Mouse (Mus musculus): ENCODE results near the gene Hist1h2ap. TPM values are rescaled to one million over a fixed set of nuclear protein-coding genes. Genes with fewer than 3 reads are reported as not detected.
"Not testable (repeated sequence)": the region's sequence is repeated elsewhere in the genome, so short reads cannot be mapped to it uniquely, and the experiment has no call there.

Gene Hist1h2ap
- polyA plus RNA-seq, 1 experiment from 2014 or later: 5,942 TPM

GRCm38 (mm10) chr13:21820082-21820890, 13.0 kb downstream of the Hist1h2ap start:
- H3K4me3 ChIP-seq (ENCODE audit: low read depth, low read length); H3K27ac ChIP-seq (replicated peaks; ENCODE audit: low read depth, low read length); H3K9me3 ChIP-seq (replicated peaks; ENCODE audit: control insufficient read depth, low read length); H3K4me2 ChIP-seq (ENCODE audit: low read depth, low read length); H3K9ac ChIP-seq (replicated peaks; ENCODE audit: low read length); ATAC-seq (replicated peaks; ENCODE audit: insufficient number of reproducible peaks, low FRiP score, low TSS enrichment, low read depth); H3K36me3 ChIP-seq (replicated peaks; ENCODE audit: control insufficient read depth, insufficient read depth, low read depth, low read length); H3K4me1 ChIP-seq (ENCODE audit: control insufficient read depth, insufficient read depth, low read length); DNase-seq (ENCODE audit: low spot score); H3K27me3 ChIP-seq (ENCODE audit: control insufficient read depth, insufficient read depth, low read length): not testable (repeated sequence)
- 81% methylated on average over 6 of the region's 16 CpGs for WGBS

GRCm38 (mm10) chr13:21812092-21812491, 21.2 kb downstream of the Hist1h2ap start:
- not testable (repeated sequence) for H3K36me3 ChIP-seq (replicated peaks; ENCODE audit: control insufficient read depth, insufficient read depth, low read depth, low read length); H3K9me3 ChIP-seq (replicated peaks; ENCODE audit: control insufficient read depth, low read length); H3K9ac ChIP-seq (replicated peaks; ENCODE audit: low read length); H3K4me2 ChIP-seq (ENCODE audit: low read depth, low read length); DNase-seq (ENCODE audit: low spot score); H3K4me1 ChIP-seq (ENCODE audit: control insufficient read depth, insufficient read depth, low read length); H3K27me3 ChIP-seq (ENCODE audit: control insufficient read depth, insufficient read depth, low read length)
- ATAC-seq (replicated peaks; ENCODE audit: insufficient number of reproducible peaks, low FRiP score, low TSS enrichment, low read depth): peak; percentile 66
- 0% methylated on average over 12 of the region's 14 CpGs for WGBS
- H3K27ac ChIP-seq (replicated peaks; ENCODE audit: low read depth, low read length): peak overlapping the region; percentile 56; the same call in 1 of the 2 replicates
- 0 out of 2 replicates have a peak overlapping the region, but pooled peaks have one; percentile 10 for H3K4me3 ChIP-seq (ENCODE audit: low read depth, low read length)

GRCm38 (mm10) chr13:21811539-21811938, 21.8 kb downstream of the Hist1h2ap start, which contains the start of gene Hist1h4m:
TSS of gene Hist1h4m (plus strand) at chr13:21811746.
- not testable (repeated sequence) for H3K36me3 ChIP-seq (replicated peaks; ENCODE audit: control insufficient read depth, insufficient read depth, low read depth, low read length); DNase-seq (ENCODE audit: low spot score); H3K9me3 ChIP-seq (replicated peaks; ENCODE audit: control insufficient read depth, low read length); H3K27me3 ChIP-seq (ENCODE audit: control insufficient read depth, insufficient read depth, low read length); H3K9ac ChIP-seq (replicated peaks; ENCODE audit: low read length); H3K4me2 ChIP-seq (ENCODE audit: low read depth, low read length); H3K4me1 ChIP-seq (ENCODE audit: control insufficient read depth, insufficient read depth, low read length)
- ATAC-seq (replicated peaks; ENCODE audit: insufficient number of reproducible peaks, low FRiP score, low TSS enrichment, low read depth): peak; percentile 35; the same call in 1 of the 2 replicates
- Histone ChIP-seq H3K27ac (replicated peaks; ENCODE audit: low read depth, low read length) (peak within 1 kb of the TSS; percentile 56; the same call in 1 of the 2 replicates), H3K4me3 (ENCODE audit: low read depth, low read length) (0 out of 2 replicates have a peak within 1 kb of the TSS, but pooled peaks have one; percentile 10)
- WGBS: no CpG with 5 or more reads among the region's 24 CpGs

- not testable (repeated sequence) for H3K4me1 ChIP-seq (ENCODE audit: control insufficient read depth, insufficient read depth, low read length); H3K9ac ChIP-seq (replicated peaks; ENCODE audit: low read length); H3K27ac ChIP-seq (replicated peaks; ENCODE audit: low read depth, low read length); H3K27me3 ChIP-seq (ENCODE audit: control insufficient read depth, insufficient read depth, low read length); DNase-seq (ENCODE audit: low spot score); H3K36me3 ChIP-seq (replicated peaks; ENCODE audit: control insufficient read depth, insufficient read depth, low read depth, low read length); H3K4me3 ChIP-seq (ENCODE audit: low read depth, low read length); H3K4me2 ChIP-seq (ENCODE audit: low read depth, low read length); H3K9me3 ChIP-seq (replicated peaks; ENCODE audit: control insufficient read depth, low read length)
- peak; percentile 21; the same call in 1 of the 2 replicates for ATAC-seq (replicated peaks; ENCODE audit: insufficient number of reproducible peaks, low FRiP score, low TSS enrichment, low read depth)
- WGBS: no CpG with 5 or more reads among the region's 8 CpGs
Measured at GRCm38 (mm10) chr13:21811074-21811473, 22.2 kb downstream of the Hist1h2ap start.

GRCm38 (mm10) chr13:21810073-21810472, 23.2 kb downstream of the Hist1h2ap start, which contains the start of the genes Hist1h2bq and Hist1h2ao:
TSS of gene Hist1h2bq (minus strand) at chr13:21810197.
TSS of gene Hist1h2ao (plus strand) at chr13:21810465.
- not testable (repeated sequence) for H3K4me3 ChIP-seq (ENCODE audit: low read depth, low read length); H3K9me3 ChIP-seq (replicated peaks; ENCODE audit: control insufficient read depth, low read length); H3K9ac ChIP-seq (replicated peaks; ENCODE audit: low read length); H3K4me2 ChIP-seq (ENCODE audit: low read depth, low read length); H3K27ac ChIP-seq (replicated peaks; ENCODE audit: low read depth, low read length); DNase-seq (ENCODE audit: low spot score); H3K4me1 ChIP-seq (ENCODE audit: control insufficient read depth, insufficient read depth, low read length); H3K36me3 ChIP-seq (replicated peaks; ENCODE audit: control insufficient read depth, insufficient read depth, low read depth, low read length); H3K27me3 ChIP-seq (ENCODE audit: control insufficient read depth, insufficient read depth, low read length)
- WGBS: no CpG with 5 or more reads among the region's 23 CpGs
- peak; percentile 97 for ATAC-seq (replicated peaks; ENCODE audit: insufficient number of reproducible peaks, low FRiP score, low TSS enrichment, low read depth)

- H3K27ac ChIP-seq (replicated peaks; ENCODE audit: low read depth, low read length); DNase-seq (ENCODE audit: low spot score); H3K4me2 ChIP-seq (ENCODE audit: low read depth, low read length); H3K4me3 ChIP-seq (ENCODE audit: low read depth, low read length); H3K4me1 ChIP-seq (ENCODE audit: control insufficient read depth, insufficient read depth, low read length); H3K9me3 ChIP-seq (replicated peaks; ENCODE audit: control insufficient read depth, low read length); H3K27me3 ChIP-seq (ENCODE audit: control insufficient read depth, insufficient read depth, low read length); H3K9ac ChIP-seq (replicated peaks; ENCODE audit: low read length); H3K36me3 ChIP-seq (replicated peaks; ENCODE audit: control insufficient read depth, insufficient read depth, low read depth, low read length): not testable (repeated sequence)
- WGBS: no CpG with 5 or more reads among the region's 4 CpGs
- ATAC-seq (replicated peaks; ENCODE audit: insufficient number of reproducible peaks, low FRiP score, low TSS enrichment, low read depth): peak; percentile 69
Measured at GRCm38 (mm10) chr13:21803058-21803457, 30.2 kb downstream of the Hist1h2ap start.

GRCm38 (mm10) chr13:21797163-21797562, 36.1 kb downstream of the Hist1h2ap start:
- not testable (repeated sequence) for H3K27me3 ChIP-seq (ENCODE audit: control insufficient read depth, insufficient read depth, low read length); H3K9ac ChIP-seq (replicated peaks; ENCODE audit: low read length); DNase-seq (ENCODE audit: low spot score); H3K4me1 ChIP-seq (ENCODE audit: control insufficient read depth, insufficient read depth, low read length); H3K4me2 ChIP-seq (ENCODE audit: low read depth, low read length); H3K36me3 ChIP-seq (replicated peaks; ENCODE audit: control insufficient read depth, insufficient read depth, low read depth, low read length); H3K4me3 ChIP-seq (ENCODE audit: low read depth, low read length); ATAC-seq (replicated peaks; ENCODE audit: insufficient number of reproducible peaks, low FRiP score, low TSS enrichment, low read depth); H3K27ac ChIP-seq (replicated peaks; ENCODE audit: low read depth, low read length); H3K9me3 ChIP-seq (replicated peaks; ENCODE audit: control insufficient read depth, low read length)

- Histone ChIP-seq H3K4me2 (ENCODE audit: low read depth, low read length) (no peak overlapping the region), H3K9ac (replicated peaks; ENCODE audit: low read length) (no peak overlapping the region), H3K27me3 (ENCODE audit: control insufficient read depth, insufficient read depth, low read length) (no peaks in the 10 kb centered on the region), H3K36me3 (replicated peaks; ENCODE audit: control insufficient read depth, insufficient read depth, low read depth, low read length) (no peaks in the 10 kb centered on the region), H3K4me3 (ENCODE audit: low read depth, low read length) (no peak overlapping the region), H3K4me1 (ENCODE audit: control insufficient read depth, insufficient read depth, low read length) (no peaks in the 10 kb centered on the region), H3K9me3 (replicated peaks; ENCODE audit: control insufficient read depth, low read length) (no peaks in the 10 kb centered on the region), H3K27ac (replicated peaks; ENCODE audit: low read depth, low read length) (no peak overlapping the region)
- ATAC-seq (replicated peaks; ENCODE audit: insufficient number of reproducible peaks, low FRiP score, low TSS enrichment, low read depth) (no peak), DNase-seq (ENCODE audit: low spot score) (no peak)
- WGBS: 94% methylated on average over 7 of the region's 7 CpGs
Measured at GRCm38 (mm10) chr13:21795584-21795983, 37.7 kb downstream of the Hist1h2ap start.
